Mouse (Mus musculus): ENCODE results near the gene Diaph3. TPM values are rescaled to one million over a fixed set of nuclear protein-coding genes. Genes with fewer than 3 reads are reported as not detected.

Gene Diaph3
- total and polyA plus RNA-seq, 3 experiments, result 16.2 to 36.9 (median 17.5) TPM

- Histone ChIP-seq H3K4me2 (ENCODE audit: insufficient read depth, low read depth, poor library complexity, severe bottlenecking) (no peak overlapping the region), H3K79me2 (replicated peaks; ENCODE audit: control insufficient read depth, extremely low read depth, insufficient read depth, poor library complexity, severe bottlenecking) (no peaks in the 10 kb centered on the region), H3K4me1 (ENCODE audit: control insufficient read depth in 1 of 2, insufficient read depth in 2 of 2) (no peaks in the 10 kb centered on the region), H3K27ac (ENCODE audit: insufficient read depth, low read depth) (no peak overlapping the region), H3K9ac (ENCODE audit: insufficient read depth, low read depth) (no peak overlapping the region), H3K36me3 (replicated peaks in 1 of 2; ENCODE audit: control insufficient read depth in 1 of 2, insufficient read depth in 1 of 2, low read length in 1 of 2) (peaks cover 0 to 7% of the 10 kb centered on the region in 2 experiments), H3K27me3 (replicated peaks) (no peaks in the 10 kb centered on the region), H3K9me3 (replicated peaks; ENCODE audit: low read length) (no peaks in the 10 kb centered on the region), H3K4me3 (replicated peaks in 1 of 3; ENCODE audit: low read depth in 2 of 3, low read length in 2 of 3, poor library complexity in 1 of 3) (no peak overlapping the region)
- no peak for DNase-seq (ENCODE audit: extremely low read depth)
- in situ Hi-C loops (cut with MboI; ENCODE audit: low pct_ligation_motif_present, low pct_unique_long_range_greater_than_20kb, low sequenced_read_pairs) (no loop called here), dilution Hi-C loops (cut with MboI; ENCODE audit: extremely low pct_ligation_motif_present, extremely low pct_unique_long_range_greater_than_20kb, low sequenced_read_pairs) (no loop called here)
- TF ChIP-seq MAFK (IDR thresholded peaks at IDR 0.05; ENCODE audit: insufficient replicate concordance, low read length) (no peak), ZMIZ1 (IDR thresholded peaks at IDR 0.05; ENCODE audit: low read depth, low read length) (no peak), UBTF (IDR thresholded peaks at IDR 0.05; ENCODE audit: low read depth, low read length) (no peak), JUN (IDR thresholded peaks at IDR 0.05; ENCODE audit: insufficient read depth, low read depth, low read length) (no peak), KAT2A (IDR thresholded peaks at IDR 0.05; ENCODE audit: insufficient replicate concordance, low read length) (no peak), BHLHE40 (IDR thresholded peaks at IDR 0.05; ENCODE audit: low read depth, low read length) (no peak), CHD2 (IDR thresholded peaks at IDR 0.05; ENCODE audit: low read length) (no peak), ETS1 (conservative IDR thresholded peaks at IDR 0.05; ENCODE audit: low read depth, low read length) (no peak)
These were observed 448.3 kb downstream of the Diaph3 start for GRCm38 (mm10) chr14:86692714-86693113.

DNA sequence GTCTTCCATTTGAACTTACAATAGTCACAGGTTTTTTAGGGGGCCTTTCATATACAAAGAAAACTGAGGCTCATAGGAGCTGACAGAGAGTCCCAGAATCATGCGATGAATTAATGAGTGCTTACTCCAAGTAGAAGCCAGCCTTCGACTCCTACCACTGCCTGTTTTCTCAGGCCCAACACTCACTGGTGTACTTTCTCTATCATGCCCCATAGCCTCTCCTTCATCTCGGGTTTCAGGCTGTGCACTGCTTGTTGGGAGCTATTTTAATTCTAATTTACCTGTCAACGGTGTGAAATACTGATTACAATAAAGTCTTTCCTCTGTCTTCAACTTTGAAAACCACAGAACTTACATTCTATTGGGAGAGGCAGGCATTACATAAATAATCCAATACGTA is 449.7 kb downstream of the Diaph3 start:
- no peaks in the 10 kb centered on the region for H3K79me2 ChIP-seq (replicated peaks; ENCODE audit: control insufficient read depth, extremely low read depth, insufficient read depth, poor library complexity, severe bottlenecking)
- TF ChIP-seq EP300 (IDR thresholded peaks at IDR 0.05; ENCODE audit: low read length) (no peak), ZMIZ1 (IDR thresholded peaks at IDR 0.05; ENCODE audit: low read depth, low read length) (no peak), HCFC1 (IDR thresholded peaks at IDR 0.05; ENCODE audit: low read depth, low read length) (no peak)
- no peak overlapping the region for H3K27ac ChIP-seq (ENCODE audit: insufficient read depth, low read depth)
- no peaks in the 10 kb centered on the region for H3K27me3 ChIP-seq (replicated peaks)
- H3K36me3 ChIP-seq (replicated peaks in 1 of 2; ENCODE audit: control insufficient read depth in 1 of 2, insufficient read depth in 1 of 2, low read length in 1 of 2), result peaks cover 0 to 12% of the 10 kb centered on the region in 2 experiments
- in situ Hi-C loops (cut with MboI; ENCODE audit: low pct_ligation_motif_present, low pct_unique_long_range_greater_than_20kb, low sequenced_read_pairs) (no loop called here), dilution Hi-C loops (cut with MboI; ENCODE audit: extremely low pct_ligation_motif_present, extremely low pct_unique_long_range_greater_than_20kb, low sequenced_read_pairs) (no loop called here)
- H3K9me3 ChIP-seq (replicated peaks; ENCODE audit: low read length), result no peaks in the 10 kb centered on the region
- no peak for DNase-seq (ENCODE audit: extremely low read depth)
- H3K4me1 ChIP-seq (ENCODE audit: control insufficient read depth in 1 of 2, insufficient read depth in 2 of 2), result no peaks in the 10 kb centered on the region; a peak in 1 of 4 replicates
- no peak overlapping the region for H3K4me2 ChIP-seq (ENCODE audit: insufficient read depth, low read depth, poor library complexity, severe bottlenecking)
- H3K9ac ChIP-seq (ENCODE audit: insufficient read depth, low read depth), result no peak overlapping the region
- H3K4me3 ChIP-seq (replicated peaks in 1 of 3; ENCODE audit: low read depth in 2 of 3, low read length in 2 of 3, poor library complexity in 1 of 3), result no peak overlapping the region

GRCm38 (mm10) chr14:86684585-86685503 is 456.2 kb downstream of the Diaph3 start:
- H3K4me3 ChIP-seq (replicated peaks in 1 of 3; ENCODE audit: low read depth in 2 of 3, low read length in 2 of 3, poor library complexity in 1 of 3), result no peak overlapping the region
- dilution Hi-C loops (cut with MboI; ENCODE audit: extremely low pct_ligation_motif_present, extremely low pct_unique_long_range_greater_than_20kb, low sequenced_read_pairs) (no loop called here), in situ Hi-C loops (cut with MboI; ENCODE audit: low pct_ligation_motif_present, low pct_unique_long_range_greater_than_20kb, low sequenced_read_pairs) (loop anchor here (10.0 kb wide), 1 partner anchor 100 kb away; no protein-coding TSS in a partner anchor)
- no peak for DNase-seq (ENCODE audit: extremely low read depth)
- no peaks in the 10 kb centered on the region for H3K27me3 ChIP-seq (replicated peaks)
- H3K36me3 ChIP-seq (replicated peaks in 1 of 2; ENCODE audit: control insufficient read depth in 1 of 2, insufficient read depth in 1 of 2, low read length in 1 of 2), result peaks cover 0 to 19% of the 10 kb centered on the region in 2 experiments
- no peaks in the 10 kb centered on the region for H3K9me3 ChIP-seq (replicated peaks; ENCODE audit: low read length)
- H3K4me2 ChIP-seq (ENCODE audit: insufficient read depth, low read depth, poor library complexity, severe bottlenecking), result no peak overlapping the region
- no peaks in the 10 kb centered on the region for H3K79me2 ChIP-seq (replicated peaks; ENCODE audit: control insufficient read depth, extremely low read depth, insufficient read depth, poor library complexity, severe bottlenecking)
- no peak overlapping the region for H3K9ac ChIP-seq (ENCODE audit: insufficient read depth, low read depth)
- no peak overlapping the region for H3K27ac ChIP-seq (ENCODE audit: insufficient read depth, low read depth)
- H3K4me1 ChIP-seq (ENCODE audit: control insufficient read depth in 1 of 2, insufficient read depth in 2 of 2), result peaks cover 0 to 22% of the 10 kb centered on the region in 2 experiments; a peak in 2 of 4 replicates
- TF ChIP-seq CTCF (conservative IDR thresholded peaks at IDR 0.05 in 1 of 2, IDR thresholded peaks at IDR 0.05 in 1 of 2; ENCODE audit: low read depth in 2 of 2, low read length in 2 of 2), result no peak
- no peak for TF ChIP-seq BHLHE40 (IDR thresholded peaks at IDR 0.05; ENCODE audit: low read depth, low read length)
- TF ChIP-seq UBTF (IDR thresholded peaks at IDR 0.05; ENCODE audit: low read depth, low read length), result no peak
- TF ChIP-seq MAX (IDR thresholded peaks at IDR 0.05; ENCODE audit: low read length), result no peak
- no peak for TF ChIP-seq POLR2AphosphoS2 (IDR thresholded peaks at IDR 0.05; ENCODE audit: low read depth, low read length)
- no peak for TF ChIP-seq SMC3 (IDR thresholded peaks at IDR 0.05; ENCODE audit: low read depth, low read length)
- TF ChIP-seq RCOR1 (conservative IDR thresholded peaks at IDR 0.05; ENCODE audit: low read depth, low read length), result no peak
- no peak for TF ChIP-seq ZC3H11A (IDR thresholded peaks at IDR 0.05; ENCODE audit: low read depth, low read length)
- no peak for TF ChIP-seq JUND (conservative IDR thresholded peaks at IDR 0.05; ENCODE audit: low read depth, low read length)
- TF ChIP-seq RAD21 (IDR thresholded peaks at IDR 0.05; ENCODE audit: low read depth, low read length), result no peak
- no peak for TF ChIP-seq USF1 (IDR thresholded peaks at IDR 0.05; ENCODE audit: low read depth, low read length)
- no peak for TF ChIP-seq ZNF384 (IDR thresholded peaks at IDR 0.05; ENCODE audit: low read depth, low read length)
- TF ChIP-seq TBP (conservative IDR thresholded peaks at IDR 0.05; ENCODE audit: low read depth, low read length), result no peak
- no peak for TF ChIP-seq ELF1 (IDR thresholded peaks at IDR 0.05; ENCODE audit: low read depth, low read length)
- no peak for TF ChIP-seq TCF12 (IDR thresholded peaks at IDR 0.05; ENCODE audit: low read depth, low read length)
- TF ChIP-seq MXI1 (IDR thresholded peaks at IDR 0.05; ENCODE audit: low read depth, low read length), result no peak
